Mouse (Mus musculus): ENCODE data around the gene Ttyh1.

Ttyh1 gene

GRCm38 (mm10) chr7:4119344-4119902, at the start of gene Ttyh1:
Gene Ttyh1, plus strand, starts transcription at chr7:4119408.
- DNase-seq = no peak

GRCm38 (mm10) chr7:4071066-4071465, 48.1 kb upstream of the Ttyh1 start:
- no peak for DNase-seq

- DNase-seq = no peak
These were observed 46.1 kb upstream of the Ttyh1 start for GRCm38 (mm10) chr7:4073144-4073543.

- DNase-seq = no peak
These were observed 39.7 kb upstream of the Ttyh1 start for GRCm38 (mm10) chr7:4079511-4079910.

- no peak for DNase-seq
These were observed 38.7 kb upstream of the Ttyh1 start for GRCm38 (mm10) chr7:4080552-4080951.

- DNase-seq = no peak
These were observed 37.5 kb upstream of the Ttyh1 start for GRCm38 (mm10) chr7:4081706-4082105.

GRCm38 (mm10) chr7:4082804-4083203, 36.4 kb upstream of the Ttyh1 start:
- peak; percentile 19 for DNase-seq

GRCm38 (mm10) chr7:4084161-4084560, 35.0 kb upstream of the Ttyh1 start:
- DNase-seq = no peak

- no peak for DNase-seq
These were observed 33.6 kb upstream of the Ttyh1 start for GRCm38 (mm10) chr7:4085562-4085961.

- no peak for DNase-seq
These were observed 31.8 kb upstream of the Ttyh1 start for GRCm38 (mm10) chr7:4087238-4087895.

GRCm38 (mm10) chr7:4087896-4088480, 31.2 kb upstream of the Ttyh1 start:
- DNase-seq = no peak

GRCm38 (mm10) chr7:4088679-4089078, 30.5 kb upstream of the Ttyh1 start:
- DNase-seq = no peak

- no peak for DNase-seq
These were observed 28.0 kb upstream of the Ttyh1 start for GRCm38 (mm10) chr7:4091170-4091569.

GRCm38 (mm10) chr7:4098301-4098700, 20.9 kb upstream of the Ttyh1 start:
- no peak for DNase-seq

GRCm38 (mm10) chr7:4098832-4099231, 20.4 kb upstream of the Ttyh1 start:
- DNase-seq = no peak

- DNase-seq = no peak
These were observed 18.1 kb upstream of the Ttyh1 start for GRCm38 (mm10) chr7:4101144-4101543.

- peak; percentile 28 for DNase-seq
These were observed 15.8 kb upstream of the Ttyh1 start for GRCm38 (mm10) chr7:4103411-4103810.

GRCm38 (mm10) chr7:4111766-4112165, 7.4 kb upstream of the Ttyh1 start:
- DNase-seq = no peak

- DNase-seq = no peak
These were observed 2.0 kb upstream of the Ttyh1 start for GRCm38 (mm10) chr7:4117050-4117814.

- DNase-seq = no peak
These were observed 1.0 kb downstream of the Ttyh1 start for GRCm38 (mm10) chr7:4119976-4120921.

- DNase-seq = no peak
These were observed 3.0 kb downstream of the Ttyh1 start for GRCm38 (mm10) chr7:4122076-4122768.

GRCm38 (mm10) chr7:4122783-4123182, 3.6 kb downstream of the Ttyh1 start:
- DNase-seq = no peak
